Mouse (Mus musculus) mesoderm, embryonic 11.5 days (tissue): ENCODE measurements around the gene Prr23a3.
A peak's percentile ranks its signal among the peaks of the same experiment; 100 is the strongest.

Source experiments
- DNase-seq: peaks from one replicate; pipeline ENCODE4 v3.0.0-alpha.2; 2012; ENCODE audit warnings: low read depth, low spot score

Prr23a3 gene

DNA sequence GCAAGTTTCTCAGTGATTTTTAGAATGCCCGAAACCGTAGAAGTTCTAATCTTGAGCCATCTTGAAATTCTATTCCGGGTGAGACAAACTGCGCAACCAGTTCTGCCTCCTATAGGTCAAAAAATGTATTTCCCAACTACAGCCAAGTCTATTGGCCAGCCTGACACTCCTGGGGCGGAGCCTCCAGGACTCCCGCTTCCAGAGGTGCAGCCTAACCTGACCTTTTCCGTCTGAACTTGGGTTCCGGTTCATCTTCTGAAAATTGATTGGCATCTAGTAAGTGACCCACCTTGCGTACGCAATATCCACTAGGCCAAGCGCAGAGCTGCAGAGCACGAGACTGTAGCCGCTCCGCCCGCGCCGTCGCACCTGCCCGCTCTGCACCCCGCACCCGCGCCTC is at the start of gene Prr23a3:
TSS of gene Prr23a3 (plus strand) at position 197 of the 400 bp plus-strand sequence.
- no peak for DNase-seq

DNA sequence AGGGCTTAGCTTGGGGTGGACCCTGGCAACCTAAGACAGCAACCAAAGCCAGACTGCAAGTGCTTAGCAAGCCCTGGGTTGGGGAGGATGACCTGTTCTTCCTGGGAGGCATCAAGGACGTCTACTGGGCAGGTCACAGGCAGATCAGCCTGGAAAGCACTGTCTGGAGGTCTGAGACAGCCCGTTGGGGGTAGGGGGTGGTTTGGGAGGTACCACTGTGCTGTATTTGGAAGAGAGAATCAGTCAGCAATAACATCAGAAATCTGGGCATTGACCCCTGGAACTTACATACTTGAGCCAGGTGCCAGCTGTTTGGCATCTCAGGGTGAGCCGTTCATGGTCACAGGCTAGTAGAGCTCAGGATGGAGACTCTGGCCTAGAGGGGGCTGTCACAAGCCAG is 48.5 kb upstream of the Prr23a3 start:
- no peak for DNase-seq

DNA sequence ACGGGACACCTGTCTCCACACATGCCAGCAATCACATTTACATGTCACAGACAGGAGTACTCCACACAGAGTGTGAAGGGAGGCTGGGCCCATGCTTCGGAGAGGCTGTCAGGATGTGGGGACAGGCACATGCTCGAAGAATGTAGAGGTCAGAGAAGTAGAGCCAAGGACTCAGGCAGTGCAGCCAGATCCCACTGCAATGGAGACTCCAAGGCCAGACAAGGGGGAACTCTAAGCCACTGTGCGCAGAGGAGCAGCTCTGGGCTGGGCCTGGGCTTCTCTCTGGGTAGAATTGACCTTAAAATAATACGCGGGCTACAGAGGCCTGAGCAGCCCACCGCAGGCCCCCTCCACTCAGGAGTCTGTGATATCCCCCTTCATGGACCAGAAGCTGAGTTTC is 47.0 kb upstream of the Prr23a3 start:
- no peak for DNase-seq

DNA sequence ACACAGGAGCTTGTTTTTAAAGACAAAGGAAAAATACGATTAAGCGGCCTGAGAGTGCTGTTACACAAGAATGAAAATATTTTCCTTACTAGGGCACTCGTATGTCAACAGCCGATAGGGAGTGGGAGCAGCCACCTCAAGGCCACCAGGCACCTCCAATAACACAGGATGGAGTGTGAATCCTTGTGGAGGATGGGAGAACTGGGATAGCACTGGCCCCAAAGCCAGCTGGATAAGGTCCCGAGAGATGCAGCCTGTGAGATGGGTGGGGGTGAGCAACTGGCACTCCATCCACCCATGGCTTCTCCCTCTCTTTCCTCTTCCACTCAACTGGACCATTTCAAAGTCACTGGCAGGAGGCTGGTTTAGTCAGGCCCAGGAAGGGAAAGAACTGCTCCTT is 45.6 kb upstream of the Prr23a3 start:
- no peak for DNase-seq

DNA sequence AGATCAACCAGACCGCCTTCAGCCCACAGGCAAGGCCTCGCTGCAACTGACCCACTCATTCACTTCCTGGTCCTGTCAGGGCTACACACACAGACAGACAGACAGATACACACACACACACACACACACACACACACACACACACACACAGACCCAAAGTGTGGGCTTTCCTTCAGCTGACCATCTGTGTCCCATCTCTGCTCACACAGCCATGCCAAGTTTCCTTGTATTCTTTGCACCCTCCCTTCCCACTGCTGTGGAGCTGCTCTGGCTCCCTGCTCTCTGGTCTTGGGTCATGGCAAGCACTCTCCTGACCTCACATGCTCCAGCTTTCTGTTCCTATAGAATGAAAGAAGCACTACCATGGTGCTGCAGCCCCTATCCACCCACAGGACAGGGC is 45.1 kb upstream of the Prr23a3 start:
- no peak for DNase-seq

DNA sequence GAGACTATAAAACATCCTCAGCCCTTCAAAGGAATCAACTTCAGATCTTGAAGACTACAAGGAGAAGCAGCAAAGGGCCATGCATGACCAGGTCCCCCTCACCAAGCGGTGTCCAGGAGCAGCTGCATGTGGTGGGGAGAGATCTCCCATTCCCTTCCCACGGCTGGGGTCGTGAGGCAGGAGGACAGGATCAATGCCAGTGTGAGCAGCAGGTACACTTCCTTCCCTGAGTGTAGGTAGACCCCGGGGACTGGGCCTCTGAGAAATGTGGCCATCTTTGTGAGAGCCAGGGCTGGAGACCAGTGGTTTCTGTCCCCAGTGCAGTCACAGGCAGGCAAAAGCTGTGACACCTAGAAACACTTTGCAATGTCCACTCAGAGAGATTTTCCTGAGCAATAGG is 44.1 kb upstream of the Prr23a3 start:
- DNase-seq: no peak

DNA sequence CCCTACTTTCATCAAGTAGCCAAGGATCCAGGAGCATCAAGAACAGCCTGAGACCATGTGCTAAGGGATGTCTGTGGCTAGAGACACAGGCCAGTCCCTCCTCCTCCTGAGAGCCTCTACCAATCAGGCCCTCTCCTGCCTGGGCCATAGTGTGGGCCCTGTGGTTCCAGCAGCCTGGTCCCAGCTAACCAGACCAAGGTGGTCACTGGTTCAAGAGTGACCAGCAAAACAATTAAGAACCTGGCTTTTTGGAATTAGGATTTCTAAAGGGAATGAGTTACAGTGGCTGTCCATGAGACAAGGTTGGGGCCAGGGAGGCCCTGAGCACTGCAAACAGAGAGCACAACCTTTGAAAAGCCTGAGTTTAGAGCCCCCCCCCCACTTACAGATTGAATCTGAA is 43.5 kb upstream of the Prr23a3 start:
- no peak for DNase-seq

DNA sequence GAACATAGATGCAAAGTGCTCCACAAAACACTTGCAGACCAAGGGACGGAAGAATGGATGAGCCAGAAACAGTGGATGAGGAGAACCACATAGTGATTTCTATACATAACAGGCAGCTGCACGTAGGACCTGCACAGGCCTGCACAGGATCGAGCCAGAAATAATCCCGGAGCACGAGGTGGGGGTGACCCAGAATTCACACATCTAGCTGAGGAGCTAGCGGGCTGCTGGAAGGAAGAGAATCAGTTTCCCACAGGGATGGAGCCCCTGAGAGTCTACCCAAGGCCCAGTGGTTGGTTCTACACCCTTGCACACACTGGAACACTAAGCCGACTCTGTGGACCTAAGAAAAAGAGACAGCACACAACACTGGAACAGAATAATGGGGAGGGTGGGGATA is 40.8 kb upstream of the Prr23a3 start:
- DNase-seq: no peak

DNA sequence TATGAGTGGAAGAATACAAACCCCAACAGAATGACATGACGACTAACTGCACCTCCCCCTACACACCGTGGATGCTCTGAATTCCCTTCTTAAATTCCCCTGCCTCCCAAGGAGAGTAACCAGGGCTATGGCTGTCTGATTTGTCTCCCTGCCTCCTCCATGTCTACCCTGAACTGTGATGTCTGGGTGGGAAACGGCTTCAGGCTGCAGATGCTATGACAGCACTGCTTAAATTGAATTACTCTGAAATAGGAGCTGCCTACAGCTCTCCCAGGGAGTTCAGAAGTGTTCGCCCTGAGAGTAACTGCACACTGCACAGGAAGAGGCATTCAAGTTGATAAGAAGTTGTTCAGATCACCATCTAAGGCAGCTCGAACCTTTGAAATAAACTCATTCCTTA is 35.1 kb upstream of the Prr23a3 start:
- DNase-seq: peak; percentile 41

DNA sequence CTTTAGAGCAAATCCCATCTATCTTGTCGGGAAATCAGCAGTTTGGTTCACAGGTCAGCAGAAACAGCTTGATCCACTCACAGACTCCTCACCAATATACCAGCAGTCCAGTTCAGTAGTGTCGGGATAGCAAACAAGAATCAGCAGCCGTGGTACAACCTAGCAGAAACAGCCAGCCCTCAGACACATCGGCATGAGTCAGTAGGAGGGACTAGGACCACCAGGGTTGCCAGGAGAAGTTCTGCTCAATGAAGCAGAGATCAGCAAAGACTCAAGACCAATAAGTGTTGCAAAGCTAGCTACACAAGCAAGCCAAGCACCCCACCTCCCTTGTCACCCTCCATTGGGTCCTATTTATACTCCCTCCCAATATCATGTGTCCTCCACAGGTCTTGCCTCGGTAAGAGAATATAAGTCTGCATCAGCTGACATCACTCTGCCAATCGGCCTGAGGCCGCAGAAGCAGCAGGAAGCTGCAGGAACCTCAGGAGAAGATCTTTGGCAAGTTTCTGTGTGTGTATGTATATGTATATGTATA is 27.0 kb upstream of the Prr23a3 start:
- DNase-seq: no peak

DNA sequence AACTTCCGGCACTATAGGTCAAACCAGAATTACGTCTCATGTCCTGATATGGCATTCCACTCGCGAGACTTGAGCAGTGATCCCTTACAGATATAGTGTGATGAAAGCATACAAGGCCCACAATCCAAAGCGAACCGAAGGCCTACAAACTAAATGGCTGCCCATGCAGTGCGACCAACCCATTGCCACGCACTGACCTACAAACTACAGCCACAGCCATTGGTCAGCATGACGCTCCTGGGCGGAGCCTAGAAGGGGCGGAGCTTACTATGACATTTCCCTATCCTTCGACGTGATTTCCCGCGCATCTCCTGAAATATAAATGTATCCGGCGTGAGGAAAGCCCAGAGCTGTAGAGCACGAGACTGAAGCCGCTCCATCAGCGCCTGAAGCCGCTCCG is 22.4 kb upstream of the Prr23a3 start, which contains the start of gene Prr23a1:
TSS of gene Prr23a1 (plus strand) at position 387 of the 400 bp plus-strand sequence.
- DNase-seq: peak; percentile 9

DNA sequence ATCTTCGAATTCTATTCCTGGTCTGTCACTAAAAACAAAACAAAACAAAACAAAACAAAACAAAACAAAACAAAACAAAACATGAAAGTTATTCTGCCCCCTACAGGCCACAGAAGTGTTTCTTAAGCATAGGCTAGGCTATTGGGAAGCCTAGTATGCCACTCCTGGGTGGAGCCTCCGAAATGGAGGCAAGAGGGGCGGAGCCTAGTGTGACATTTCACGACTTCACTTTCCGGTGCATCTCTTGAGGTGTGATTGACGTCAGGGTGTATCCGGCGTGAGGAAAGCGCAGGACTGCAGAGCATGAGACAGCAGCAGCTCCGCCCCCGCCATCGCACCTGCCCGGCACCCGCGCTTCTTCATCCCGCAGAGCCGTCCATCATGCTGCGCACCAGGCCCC is 8.4 kb upstream of the Prr23a3 start, which contains the start of gene Prr23a2:
TSS of gene Prr23a2 (plus strand) at position 285 of the 400 bp plus-strand sequence.
- DNase-seq: no peak

DNA sequence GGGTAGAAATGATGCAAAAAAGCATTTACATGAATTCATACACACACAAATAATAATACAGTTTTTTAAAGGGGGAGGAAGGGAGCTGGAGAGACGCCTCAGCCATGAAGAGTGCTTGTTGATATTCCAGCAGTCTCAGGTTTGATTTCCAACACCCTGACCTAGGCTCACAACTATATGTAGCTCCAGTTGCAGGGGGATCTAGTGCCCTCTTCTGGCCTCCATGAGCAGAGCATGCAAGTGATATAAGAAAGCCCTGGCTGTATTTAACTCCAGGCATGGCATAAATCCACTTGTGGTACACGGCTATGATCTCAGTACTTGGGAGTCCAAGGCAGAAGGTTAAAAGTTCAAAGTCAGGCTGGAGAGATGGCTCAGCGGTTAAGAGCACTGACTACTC is 1.1 kb upstream of the Prr23a3 start:
- DNase-seq: peak; percentile 23

DNA sequence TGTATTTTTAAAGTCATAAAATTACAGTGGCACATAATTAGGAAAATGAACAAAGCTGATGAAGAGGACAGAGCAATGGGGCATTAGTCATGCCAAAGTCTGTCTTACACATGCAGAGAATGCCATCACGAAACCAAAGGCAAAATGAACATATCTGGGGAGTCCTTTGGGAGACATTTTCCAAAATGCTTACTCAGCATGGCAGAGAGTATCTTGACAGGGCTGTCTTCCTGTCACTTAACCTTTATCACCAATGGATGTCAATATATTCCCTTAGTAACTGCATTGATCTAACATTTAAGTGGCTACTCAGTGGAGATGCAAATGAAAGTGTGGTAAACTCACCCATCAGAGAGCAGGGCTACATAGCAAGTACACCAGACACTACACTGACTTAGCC is 36.9 kb downstream of the Prr23a3 start:
- DNase-seq: no peak

DNA sequence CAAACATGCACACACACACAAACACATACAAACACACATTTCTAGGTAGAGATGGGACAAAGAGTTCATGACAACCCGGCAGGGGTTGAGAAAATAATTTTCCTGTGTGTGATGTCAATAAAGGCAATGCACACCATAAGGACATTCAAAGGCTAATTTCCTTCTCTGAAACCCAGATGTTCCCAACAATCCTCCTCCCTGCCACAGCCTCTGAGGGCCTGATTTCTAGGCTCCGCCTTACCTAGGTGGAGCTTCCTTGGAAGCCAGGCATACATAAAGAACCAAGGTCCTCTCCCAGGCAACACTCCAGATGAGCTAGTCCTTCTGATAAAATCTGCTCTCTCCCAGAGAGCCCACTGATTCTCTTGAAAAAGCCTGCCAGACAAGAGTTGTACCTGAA is 38.3 kb downstream of the Prr23a3 start, which contains the start of gene 7420426K07Rik:
TSS of gene 7420426K07Rik (plus strand) at position 301 of the 400 bp plus-strand sequence.
- DNase-seq: no peak
